Mouse (Mus musculus): Measurements from ENCODE around the gene Lamtor5. TPM values are rescaled to one million over a fixed set of nuclear protein-coding genes. Genes with fewer than 3 reads are reported as not detected.

The Lamtor5 gene
- total RNA-seq, 2 experiments from 2014 or later, result 56.2 to 57.1 TPM

Other genes starting within 250 kb of the Lamtor5 start
- under 1 TPM; 0.54 to 0.98 TPM for gene Kcna3, start 242.7 kb upstream of the Lamtor5 start, total RNA-seq (2021)
- 1 to 10 TPM; 2.8 to 4.1 TPM for gene Kcna2, start 177.7 kb upstream of the Lamtor5 start, total RNA-seq (2021)
- 1 to 10 TPM; 1.0 to 1.8 TPM for gene Kcna10, start 95.8 kb upstream of the Lamtor5 start, total RNA-seq (2021)
- not detected for gene Cym, start 57.1 kb upstream of the Lamtor5 start, total RNA-seq (2021)
- gene A630076J17Rik, start 48.2 kb upstream of the Lamtor5 start, total RNA-seq (2021), result not detected
- under 1 TPM in 1 of 2 experiments, not detected in 1; 0.23 TPM for gene Prok1, start 39.2 kb upstream of the Lamtor5 start, total RNA-seq (2021)
- gene Slc16a4, start 12.4 kb downstream of the Lamtor5 start, total RNA-seq (2021), result under 1 TPM; 0.18 to 0.37 TPM
- gene Rbm15, start 54.8 kb downstream of the Lamtor5 start, total RNA-seq (2021), result 10 to 100 TPM; 29.0 to 31.3 TPM
- gene Kcnc4, start 180.7 kb downstream of the Lamtor5 start, total RNA-seq (2021), result 10 to 100 TPM; 37.2 to 45.8 TPM
- gene Slc6a17, start 239.2 kb downstream of the Lamtor5 start, total RNA-seq (2021), result 1 to 10 TPM; 1.2 to 1.4 TPM

All from gastrocnemius, postnatal 4 days (tissue).